Mouse (Mus musculus): ENCODE results near the gene Rps6kb1.

DNA sequence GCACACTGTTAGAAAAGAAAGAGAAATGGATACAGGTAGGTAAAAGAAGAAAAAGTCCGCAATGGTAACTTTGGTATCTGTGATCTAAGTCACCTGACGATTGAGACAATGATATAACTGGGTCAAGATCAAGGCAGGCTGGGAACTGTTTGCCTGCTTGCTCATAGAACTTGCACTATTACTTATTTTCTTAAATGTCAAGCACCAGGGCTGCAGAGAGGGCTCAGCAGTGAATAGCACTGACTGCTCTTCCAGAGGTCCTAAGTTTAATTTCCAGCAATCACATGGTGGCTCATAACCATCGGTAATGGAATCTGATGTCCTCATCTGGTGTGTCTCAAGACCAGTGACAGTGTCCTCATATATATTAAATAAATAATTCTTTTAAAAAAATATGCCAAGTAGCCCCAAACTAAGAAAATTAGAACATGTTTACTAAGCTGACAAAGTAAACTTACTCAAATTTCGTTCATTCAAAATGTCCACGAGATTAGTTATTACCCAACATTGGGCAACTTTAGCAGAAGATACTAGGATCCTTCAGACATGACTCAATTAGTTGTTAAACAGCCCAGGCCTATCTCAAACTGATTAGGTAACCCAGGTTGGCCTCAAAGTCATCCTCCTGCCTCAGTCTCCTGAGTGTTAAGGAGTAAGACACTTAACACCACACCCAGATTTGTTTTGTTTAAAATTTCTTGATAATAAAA, 10.2 kb downstream of the Rps6kb1 start:
- no peak for TF ChIP-seq CTCF (IDR thresholded peaks at IDR 0.05; ENCODE audit: low read depth)
- TF ChIP-seq EP300 (IDR thresholded peaks at IDR 0.05; ENCODE audit: low read depth), result no peak
